Mouse (Mus musculus): ENCODE data around the gene 2610021A01Rik.
"Not testable (repeated sequence)": the region's sequence is repeated elsewhere in the genome, so short reads cannot be mapped to it uniquely, and the experiment has no call there.

2610021A01Rik gene

GRCm38 (mm10) chr7:41599034-41599813 lies at the start of gene 2610021A01Rik:
2610021A01Rik (plus strand) TSS chr7:41599230.
- DNase-seq (ENCODE audit: low read depth): peak; percentile 82

DNA sequence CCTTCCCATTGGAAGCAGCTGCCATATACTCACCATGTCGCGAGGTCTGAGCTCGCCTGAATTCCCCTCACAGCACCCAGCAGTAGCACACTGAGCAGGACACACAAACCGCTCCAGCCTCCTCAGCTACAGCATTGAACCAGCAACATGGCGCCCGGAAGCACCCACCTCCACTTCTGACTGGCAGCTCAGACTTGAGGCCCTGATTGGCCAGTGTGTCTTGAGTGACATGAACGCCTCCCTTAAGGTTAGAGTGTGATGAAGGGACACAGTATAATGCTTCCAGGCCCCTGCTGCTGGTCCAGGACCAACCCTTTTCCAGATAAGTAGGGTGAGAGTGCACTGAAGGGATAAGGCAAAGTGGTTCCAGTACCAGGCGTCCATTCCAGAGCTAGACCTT lies 38.3 kb upstream of the 2610021A01Rik start:
- DNase-seq (ENCODE audit: low read depth): no peak

DNA sequence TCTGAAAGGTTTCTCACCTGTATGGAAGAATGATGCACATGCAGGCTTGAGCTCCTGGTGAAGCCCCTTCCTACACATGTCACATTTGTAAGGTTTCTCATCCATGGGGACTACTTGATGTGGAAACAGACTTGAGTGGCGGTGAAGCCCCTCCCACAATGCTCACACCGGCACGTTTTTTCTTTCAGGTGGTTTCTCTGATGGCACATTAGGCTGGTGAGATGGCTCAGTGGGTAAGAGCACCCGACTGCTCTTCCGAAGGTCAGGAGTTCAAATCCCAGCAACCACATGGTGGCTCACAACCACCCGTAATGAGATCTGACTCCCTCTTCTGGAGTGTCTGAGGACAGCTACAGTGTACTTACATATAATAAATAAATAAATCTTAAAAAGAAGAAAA lies 25.5 kb upstream of the 2610021A01Rik start, which contains the start of gene Gm6871:
Gm6871 (minus strand) TSS at position 101 of the 400 bp plus-strand sequence.
- DNase-seq (ENCODE audit: low read depth): not testable (repeated sequence)

GRCm38 (mm10) chr7:41577956-41578355 lies 21.1 kb upstream of the 2610021A01Rik start:
- no peak for DNase-seq (ENCODE audit: low read depth)

DNA sequence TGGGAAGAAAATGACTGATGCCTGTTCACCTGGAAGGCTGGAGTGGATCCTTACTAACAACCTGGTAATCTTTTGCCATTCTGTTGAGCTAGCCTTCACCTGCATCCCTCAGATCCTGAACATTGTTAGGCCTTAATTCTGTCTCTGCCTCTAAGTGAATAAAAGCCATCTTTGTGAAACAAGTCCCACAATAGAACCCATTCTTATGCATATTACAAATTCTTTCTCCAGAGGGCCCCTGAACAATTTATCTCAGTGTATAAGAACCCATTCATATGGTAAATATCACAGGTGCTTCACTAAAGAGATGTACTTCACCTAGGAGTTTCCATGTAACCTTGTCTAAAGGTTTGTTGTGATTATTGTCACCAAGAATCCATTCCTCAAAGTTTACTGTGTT lies 17.0 kb upstream of the 2610021A01Rik start:
- DNase-seq (ENCODE audit: low read depth): no peak

- not testable (repeated sequence) for DNase-seq (ENCODE audit: low read depth)
Measured at GRCm38 (mm10) chr7:41587831-41588230, 11.2 kb upstream of the 2610021A01Rik start.

GRCm38 (mm10) chr7:41598615-41599014 lies 415 bp upstream of the 2610021A01Rik start:
- DNase-seq (ENCODE audit: low read depth): no peak

- DNase-seq (ENCODE audit: low read depth): no peak
Measured at GRCm38 (mm10) chr7:41599932-41600548, 1.0 kb downstream of the 2610021A01Rik start.

DNA sequence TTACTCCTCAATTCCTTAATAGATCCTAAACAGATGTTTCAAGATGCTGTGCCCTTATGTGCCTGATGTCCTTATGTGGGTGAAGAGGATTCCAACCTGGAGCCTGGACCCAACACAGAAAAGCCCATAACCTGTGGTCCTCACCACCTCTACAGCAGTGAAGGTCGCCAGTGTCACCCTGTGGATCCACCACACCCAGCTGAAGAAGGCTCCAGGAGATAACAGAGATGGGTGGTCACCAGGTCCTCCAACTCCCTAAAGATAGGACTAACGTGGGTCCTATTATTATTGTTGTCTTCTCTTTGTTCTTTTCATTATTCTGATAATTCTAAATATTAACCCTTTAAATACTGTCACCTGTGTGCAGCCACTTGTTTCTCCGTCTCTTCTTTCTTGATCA lies 12.6 kb downstream of the 2610021A01Rik start:
- DNase-seq (ENCODE audit: low read depth): no peak

DNA sequence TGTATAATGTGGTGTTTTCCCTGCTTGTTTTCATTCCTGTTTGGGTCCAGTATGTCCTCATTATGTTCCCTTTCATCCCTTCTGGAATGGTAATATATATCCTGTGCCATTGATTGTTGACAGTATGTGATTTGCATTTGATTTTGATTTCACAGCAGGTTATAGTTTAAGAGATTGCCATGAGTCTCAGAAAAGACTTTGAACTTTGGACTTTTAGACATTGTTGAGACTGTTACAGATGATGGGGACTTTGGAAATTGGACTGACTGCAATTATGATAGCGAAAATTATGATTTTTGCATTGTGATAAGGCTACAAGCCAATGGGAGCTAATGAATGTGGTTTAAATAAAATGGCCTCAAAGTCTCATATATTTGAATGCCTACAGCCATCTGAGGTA lies 17.2 kb downstream of the 2610021A01Rik start:
- DNase-seq (ENCODE audit: low read depth): not testable (repeated sequence)

DNA sequence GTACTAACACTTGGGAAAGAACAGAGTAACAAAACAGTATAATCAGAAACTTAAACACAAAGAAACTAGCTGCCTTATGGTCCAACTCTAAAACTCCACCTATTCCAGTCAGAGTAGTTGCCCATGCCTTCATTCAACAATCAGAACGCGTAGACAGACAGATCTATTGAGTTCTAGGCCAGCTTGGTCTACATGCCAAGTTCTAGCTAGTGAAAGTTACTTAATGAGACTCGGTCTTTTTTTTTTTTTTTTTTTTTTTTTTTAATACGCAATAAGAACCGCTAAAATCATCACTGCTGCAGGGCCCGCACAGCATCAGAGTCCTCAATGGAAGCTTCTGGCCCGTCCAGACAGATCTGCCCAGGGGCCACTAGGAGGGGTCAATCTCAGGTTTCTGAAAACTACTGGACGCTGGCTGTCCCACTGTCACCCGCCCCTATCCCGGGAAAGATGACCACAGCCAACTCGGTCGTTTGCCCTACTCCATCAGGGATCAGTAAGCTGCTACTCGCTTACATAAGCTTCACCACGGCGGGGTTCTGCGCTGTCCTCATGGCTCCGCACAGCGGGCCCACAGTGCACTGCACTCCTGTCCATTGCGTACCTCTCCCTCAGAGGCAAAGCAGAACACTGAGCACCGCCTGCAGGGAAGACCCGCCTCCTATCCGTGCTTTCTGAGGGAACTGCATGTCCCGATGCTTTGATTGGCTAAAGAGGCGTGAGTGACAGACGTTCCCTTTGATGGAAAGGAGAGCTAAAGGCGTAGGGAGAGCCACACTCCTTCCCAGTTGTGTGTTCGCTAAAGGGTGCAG lies 33.6 kb downstream of the 2610021A01Rik start, which contains the start of gene Zfp788:
Zfp788 (plus strand) TSS at position 795 of the 812 bp plus-strand sequence.
- DNase-seq (ENCODE audit: low read depth): peak; percentile 96

DNA sequence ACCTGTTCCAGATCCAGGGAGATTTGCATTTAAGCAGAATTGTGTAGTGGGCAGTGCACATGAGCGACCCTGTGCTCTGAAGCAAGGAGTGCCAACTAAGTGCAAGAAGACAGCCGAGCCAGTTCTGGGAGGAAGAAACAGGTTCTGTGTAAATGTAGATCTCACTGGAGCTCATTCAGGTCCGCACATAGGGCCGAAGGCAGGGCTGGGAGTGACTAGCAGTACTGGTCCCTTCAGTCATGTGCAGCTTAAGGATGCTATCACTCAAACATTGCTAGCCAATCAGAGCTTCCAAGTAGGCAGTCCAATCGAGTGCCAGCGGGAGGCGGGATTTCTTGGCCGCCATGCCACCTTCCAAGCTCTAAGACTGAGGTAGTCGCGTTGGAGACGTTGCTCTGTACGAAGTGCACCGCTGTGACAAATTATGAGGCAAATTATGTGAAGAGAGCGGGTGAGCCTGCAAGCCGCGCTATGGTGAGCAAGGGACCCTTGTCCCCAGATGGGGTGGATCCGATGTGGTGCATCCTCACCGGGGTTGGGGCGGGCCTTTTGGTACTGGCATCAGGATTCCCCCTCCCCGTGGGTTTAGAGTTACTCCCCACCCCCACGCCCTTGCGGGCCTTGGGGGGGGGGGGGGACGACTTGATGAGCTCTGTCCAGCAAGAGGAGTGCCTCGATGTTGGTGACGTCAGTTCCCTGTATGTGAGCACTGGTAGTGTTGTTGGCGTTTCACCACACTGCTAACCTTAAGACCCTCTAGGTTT lies 34.4 kb downstream of the 2610021A01Rik start:
- peak; percentile 94 for DNase-seq (ENCODE audit: low read depth)

DNA sequence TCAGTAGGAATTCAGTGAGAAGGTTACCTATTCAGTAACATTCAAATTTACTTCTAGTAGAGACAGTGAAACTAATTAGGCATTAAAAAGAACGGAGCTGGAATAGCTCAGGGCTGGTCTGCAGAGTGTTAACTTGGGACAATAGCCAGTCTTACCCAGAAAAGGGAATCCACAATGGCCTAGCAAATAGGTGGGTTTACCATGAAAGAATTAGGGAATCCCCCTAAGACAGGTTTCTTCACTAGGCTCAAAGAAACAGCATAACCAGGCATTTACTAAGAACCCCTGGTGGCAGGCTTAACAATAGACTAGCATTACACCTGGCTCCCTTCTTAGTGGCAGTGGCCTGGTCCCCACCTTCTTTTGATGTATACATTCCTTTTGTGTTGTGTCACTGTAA lies 75.3 kb downstream of the 2610021A01Rik start:
- not testable (repeated sequence) for DNase-seq (ENCODE audit: low read depth)

Data from fibroblast of lung, adult 2 months (primary cell).